Mouse (Mus musculus) G1E (cell line): ENCODE measurements around the gene Copg1. TPM values are rescaled to one million over a fixed set of nuclear protein-coding genes. Genes with fewer than 3 reads are reported as not detected.

Experiments
- ATAC-seq: 2 replicates; pipeline ENCODE4 v1.8.0; 2016; ENCODE audit warnings: mild to moderate bottlenecking; ENCODE audit not compliant: insufficient number of reproducible peaks, poor library complexity, low FRiP score, severe bottlenecking; ENCODE audit errors: extremely low read depth
- DNase-seq: peaks from one replicate; pipeline ENCODE4 v3.0.0; 2012; ENCODE audit warnings: low spot score
- H3K27me3 ChIP-seq: 2 replicates; pipeline ENCODE4 v1.6.1; 2012; ENCODE audit warnings: mild to moderate bottlenecking, low read length, inconsistent platforms; ENCODE audit not compliant: insufficient read depth
- H3K36me3 ChIP-seq: replicated peaks from 2 replicates; pipeline ENCODE3; 2012; ENCODE audit warnings: mild to moderate bottlenecking, inconsistent platforms
- H3K4me1 ChIP-seq: 2 replicates; pipeline ENCODE4 v1.6.1; 2012; ENCODE audit warnings: low read depth, low read length, inconsistent platforms, mixed read lengths; ENCODE audit not compliant: insufficient read depth
- H3K4me3 ChIP-seq: 2 replicates; pipeline ENCODE4 v1.5.1; 2012; ENCODE audit warnings: low read depth, mild to moderate bottlenecking, inconsistent platforms, low read length, moderate library complexity, mixed read lengths
- H3K9me3 ChIP-seq: replicated peaks from 2 replicates; pipeline ENCODE4 v1.6.1; 2012; ENCODE audit warnings: inconsistent platforms
- CTCF ChIP-seq: IDR thresholded peaks from 2 replicates; pipeline ENCODE4 v1.5.1; 2012; ENCODE audit warnings: low read depth, low read length, inconsistent platforms, mixed read lengths
- GATA1 ChIP-seq: IDR thresholded peaks from 2 replicates; pipeline ENCODE4 v1.6.1; 2012; ENCODE audit warnings: borderline replicate concordance, low read length, inconsistent platforms, mixed read lengths
- GATA2 ChIP-seq: IDR thresholded peaks from 2 replicates; pipeline ENCODE4 v1.6.1; 2012; ENCODE audit warnings: low read depth, low read length, inconsistent platforms, borderline replicate concordance
- POLR2AphosphoS5 ChIP-seq: IDR thresholded peaks from 2 replicates; pipeline ENCODE4 v1.6.1; 2012; ENCODE audit warnings: low read depth, low read length, inconsistent platforms; ENCODE audit not compliant: insufficient replicate concordance
- TAL1 ChIP-seq: conservative IDR thresholded peaks from 2 replicates; pipeline ENCODE4 v1.6.1; 2012; ENCODE audit warnings: low read depth, low read length, inconsistent platforms, mixed read lengths
- polyA plus RNA-seq: library from polyadenylated mRNA; stranded (reverse); fragments of >175 nt; gene quantifications from 2 replicates; pipeline ENCODE4 v1.2.3, GENCODE M21; 2012
- total RNA-seq, 2 experiments: library from RNA; stranded (forward) in 1 of 2; stranded (reverse) in 1 of 2; fragments of 200-1000 nt in 1 of 2; fragments of >200 nt in 1 of 2; fragmentation: Nextera tagmentation in 1 of 2; gene quantifications; 2 replicates each; pipeline ENCODE4 v1.2.3; 2014 to 2017

The Copg1 gene
- total and polyA plus RNA-seq, 3 experiments = 45.2 to 73.3 (median 61.5) TPM

DNA sequence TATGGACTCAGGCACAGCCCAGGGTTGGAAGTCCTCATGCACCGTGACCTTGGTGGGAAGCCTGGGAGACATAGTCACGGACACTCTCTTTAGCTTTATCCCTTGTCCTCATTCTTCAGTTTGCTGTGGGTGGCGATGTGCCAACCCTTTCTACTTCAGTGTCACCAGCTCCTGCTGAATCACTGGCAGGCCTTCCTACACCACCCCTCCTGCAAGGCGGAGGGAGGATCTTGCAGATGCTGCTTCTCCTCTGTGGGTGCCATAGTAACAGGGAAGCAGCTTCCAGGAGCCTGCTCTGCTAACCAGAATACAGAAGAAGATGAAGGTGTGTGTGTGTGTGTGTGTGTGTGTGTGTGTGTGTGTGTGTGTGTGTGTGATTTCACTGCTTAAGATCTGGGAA is 4.8 kb upstream of the Copg1 start:
- ATAC-seq (no peak), DNase-seq (no peak)
- TF ChIP-seq TAL1 (no peak), GATA1 (no peak), CTCF (no peak), POLR2AphosphoS5 (no peak), GATA2 (no peak)
- Histone ChIP-seq H3K9me3 (no peaks in the 10 kb centered on the region), H3K27me3 (peaks cover 8% of the 10 kb centered on the region), H3K4me3 (no peak overlapping the region), H3K4me1 (peaks cover 31% of the 10 kb centered on the region), H3K36me3 (no peaks in the 10 kb centered on the region)

DNA sequence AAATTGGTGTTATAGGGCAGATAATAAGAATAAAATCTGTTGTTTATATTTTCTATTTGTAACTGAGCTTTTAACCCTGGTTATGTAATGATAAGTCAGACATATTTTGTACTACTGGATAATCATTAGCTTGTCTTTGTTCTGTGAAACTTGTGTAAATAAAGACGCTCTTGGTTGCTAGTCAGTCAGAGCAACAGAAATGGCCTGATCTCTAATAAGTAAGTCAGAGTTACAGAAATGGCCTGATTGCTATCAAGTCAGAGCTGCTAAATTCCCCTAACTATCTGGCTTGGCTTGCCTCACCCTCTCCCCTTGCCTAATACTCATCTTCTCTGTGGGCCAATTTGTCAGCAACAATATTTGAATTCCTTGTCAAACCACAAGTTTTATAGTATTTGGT is 893 bp upstream of the Copg1 start:
- TF ChIP-seq TAL1 (no peak), GATA1 (no peak), CTCF (no peak), GATA2 (no peak), POLR2AphosphoS5 (no peak)
- H3K4me3 ChIP-seq = no peak overlapping the region
- H3K9me3 ChIP-seq = no peaks in the 10 kb centered on the region
- no peak for ATAC-seq
- DNase-seq = no peak
- peaks cover 35% of the 10 kb centered on the region for H3K4me1 ChIP-seq
- peaks cover 32% of the 10 kb centered on the region for H3K36me3 ChIP-seq
- H3K27me3 ChIP-seq = no peaks in the 10 kb centered on the region

DNA sequence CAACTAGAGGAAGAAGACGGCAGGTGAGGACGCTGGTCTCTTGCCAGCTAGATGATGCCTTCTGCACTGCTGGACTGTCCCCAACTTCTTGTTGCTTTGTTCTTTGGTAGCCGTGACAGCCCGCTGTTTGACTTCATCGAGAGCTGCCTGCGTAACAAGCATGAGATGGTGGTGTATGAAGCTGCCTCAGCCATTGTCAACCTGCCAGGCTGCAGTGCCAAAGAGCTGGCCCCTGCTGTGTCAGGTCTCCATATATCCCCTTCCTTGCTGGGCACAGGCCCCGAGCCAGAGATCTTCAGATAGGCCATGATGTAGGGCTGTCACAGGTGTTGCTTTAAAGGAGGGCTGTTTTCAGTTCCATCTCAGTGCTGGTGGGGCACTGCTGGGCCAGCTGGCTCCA is 6.3 kb downstream of the Copg1 start:
- Histone ChIP-seq H3K36me3 (peaks cover 100% of the 10 kb centered on the region), H3K4me1 (peaks cover 32% of the 10 kb centered on the region), H3K9me3 (no peaks in the 10 kb centered on the region), H3K27me3 (no peaks in the 10 kb centered on the region), H3K4me3 (no peak overlapping the region)
- TF ChIP-seq CTCF = no peak
- TF ChIP-seq TAL1 = no peak
- no peak for TF ChIP-seq GATA1
- no peak for TF ChIP-seq GATA2
- no peak for TF ChIP-seq POLR2AphosphoS5
- ATAC-seq = no peak
- no peak for DNase-seq

DNA sequence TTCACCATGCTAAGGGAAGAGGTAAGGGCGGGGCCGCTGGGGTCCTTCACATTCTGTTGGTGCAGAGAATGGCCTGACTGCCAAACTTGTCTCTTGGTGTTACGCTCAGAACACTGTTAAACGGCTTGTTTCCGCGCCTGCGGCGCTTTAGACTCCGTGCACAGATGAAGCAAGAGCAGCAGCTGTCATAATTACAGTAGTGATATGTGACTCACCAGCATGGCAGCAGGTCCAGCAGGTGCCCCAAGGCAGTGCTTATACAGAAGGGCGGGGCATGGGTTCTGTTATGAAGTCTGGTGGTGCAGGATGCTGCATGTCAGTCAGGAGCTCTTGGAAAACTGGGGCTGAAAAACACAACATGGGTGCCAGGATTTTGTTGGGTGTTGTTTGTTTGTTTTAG is 10.4 kb downstream of the Copg1 start:
- Histone ChIP-seq H3K4me3 (no peak overlapping the region), H3K36me3 (peaks cover 97% of the 10 kb centered on the region), H3K27me3 (no peaks in the 10 kb centered on the region), H3K9me3 (no peaks in the 10 kb centered on the region), H3K4me1 (peaks cover 13% of the 10 kb centered on the region)
- no peak for TF ChIP-seq POLR2AphosphoS5
- ATAC-seq (no peak), DNase-seq (no peak)

DNA sequence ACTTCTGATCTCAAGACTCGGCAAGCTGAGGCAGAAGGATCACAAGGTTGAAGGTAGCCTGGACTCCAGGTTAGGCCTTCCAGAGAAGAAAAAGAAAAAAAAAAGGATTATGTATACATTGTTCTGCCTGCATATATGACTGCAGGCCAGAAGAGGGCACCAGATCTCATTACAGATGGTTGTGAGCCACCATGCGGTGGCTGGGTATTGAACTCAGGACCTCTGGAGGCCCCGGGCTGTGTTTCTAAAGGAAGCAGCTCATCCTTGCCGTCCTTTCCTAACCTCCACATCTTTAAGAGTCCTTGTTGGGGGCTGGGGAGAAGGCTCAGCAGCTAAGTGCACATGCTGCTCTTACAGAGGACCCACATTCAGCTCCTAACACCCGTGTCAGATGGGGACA is 19.0 kb downstream of the Copg1 start:
- TF ChIP-seq CTCF (no peak), POLR2AphosphoS5 (no peak)
- Histone ChIP-seq H3K4me3 (no peak overlapping the region), H3K4me1 (peaks cover 13% of the 10 kb centered on the region; the same call in 1 of the 2 replicates), H3K9me3 (no peaks in the 10 kb centered on the region), H3K36me3 (peaks cover 97% of the 10 kb centered on the region), H3K27me3 (no peaks in the 10 kb centered on the region)
- ATAC-seq = no peak
- DNase-seq = no peak

DNA sequence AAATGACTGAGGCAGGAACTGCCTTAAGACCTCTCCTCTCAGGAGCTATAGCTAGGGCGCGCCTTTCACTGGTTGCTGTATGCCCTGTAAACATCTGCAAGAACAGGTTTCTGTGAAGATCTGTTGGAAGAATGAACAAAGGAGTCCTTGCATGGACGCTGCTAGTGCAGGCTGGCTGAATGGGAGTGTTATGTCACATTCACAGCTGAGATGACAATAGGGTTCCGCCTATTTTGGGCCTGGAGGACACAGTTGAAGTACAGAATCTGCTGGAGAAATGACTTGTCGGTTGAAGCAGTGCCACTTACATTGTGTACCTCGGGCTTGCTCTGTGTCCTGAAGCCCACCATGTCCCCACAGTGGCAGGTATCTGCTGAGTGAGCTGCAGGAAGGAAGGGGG is 21.6 kb downstream of the Copg1 start:
- Histone ChIP-seq H3K36me3 (peaks cover 93% of the 10 kb centered on the region), H3K9me3 (no peaks in the 10 kb centered on the region), H3K4me3 (no peak overlapping the region), H3K4me1 (peaks cover 25% of the 10 kb centered on the region), H3K27me3 (no peaks in the 10 kb centered on the region)
- no peak for TF ChIP-seq TAL1
- ATAC-seq (no peak), DNase-seq (no peak)

DNA sequence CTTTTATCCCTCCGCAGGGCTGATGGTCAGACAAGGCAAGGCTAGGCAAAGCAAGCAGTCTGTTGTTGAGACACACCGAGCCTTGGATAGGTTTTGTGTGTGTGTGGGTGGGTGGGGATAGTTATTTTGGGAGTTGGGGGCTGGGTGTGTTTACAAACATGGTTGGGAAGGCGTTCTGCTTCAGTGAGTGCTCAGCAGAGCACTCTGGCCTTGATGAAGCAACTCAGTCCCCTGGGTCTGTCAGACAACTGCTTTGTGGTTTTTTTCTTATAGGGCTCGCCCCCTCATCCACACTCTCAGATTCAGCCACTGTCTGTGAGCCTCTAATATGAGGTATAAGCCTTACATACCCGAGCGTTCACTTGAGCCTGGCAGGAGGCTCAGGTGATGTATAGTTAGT is 23.9 kb downstream of the Copg1 start:
- H3K36me3 ChIP-seq = peaks cover 82% of the 10 kb centered on the region
- no peak for DNase-seq

More for the DNA sequence above, 23.9 kb downstream of the Copg1 start:
- Histone ChIP-seq H3K9me3 (no peaks in the 10 kb centered on the region), H3K4me3 (no peak overlapping the region), H3K27me3 (no peaks in the 10 kb centered on the region), H3K4me1 (peaks cover 46% of the 10 kb centered on the region)
- ATAC-seq = no peak
- no peak for TF ChIP-seq TAL1
- no peak for TF ChIP-seq GATA1
- TF ChIP-seq POLR2AphosphoS5 = no peak
